Mouse (Mus musculus) thymus, adult 2 months (tissue): ENCODE results near the gene Lgals7. TPM values are rescaled to one million over a fixed set of nuclear protein-coding genes. Genes with fewer than 3 reads are reported as not detected.

Experiments used
- DNase-seq: peaks from one replicate; pipeline ENCODE4 v3.0.0; 2021
- H3K27ac ChIP-seq: fragments of 200-500 bp; 2 replicates; pipeline ENCODE4 v1.5.1; 2012; ENCODE audit warnings: low read length, control low read depth; ENCODE audit not compliant: control insufficient read depth, insufficient read depth
- H3K27me3 ChIP-seq: fragments of 200-500 bp; 2 replicates; pipeline ENCODE4 v1.6.1; 2012; ENCODE audit warnings: mild to moderate bottlenecking, low read length, moderate library complexity, mixed read lengths; ENCODE audit not compliant: control insufficient read depth, insufficient read depth
- H3K36me3 ChIP-seq: fragments of 200-500 bp; 2 replicates; pipeline ENCODE4 v1.6.1; 2012; ENCODE audit warnings: mild to moderate bottlenecking, low read length, moderate library complexity; ENCODE audit not compliant: control insufficient read depth, insufficient read depth
- H3K4me1 ChIP-seq: fragments of 200-500 bp; replicated peaks from 2 replicates; pipeline ENCODE4 v1.6.1; 2012; ENCODE audit warnings: low read length; ENCODE audit not compliant: control insufficient read depth, insufficient read depth
- H3K4me3 ChIP-seq: fragments of 200-500 bp; 2 replicates; pipeline ENCODE4 v1.5.1; 2012; ENCODE audit warnings: mild to moderate bottlenecking, low read length, control low read depth, moderate library complexity; ENCODE audit not compliant: control insufficient read depth, insufficient read depth
- CTCF ChIP-seq: fragments of 200-500 bp; IDR thresholded peaks from 2 replicates; pipeline ENCODE4 v1.5.1; 2012; ENCODE audit warnings: mild to moderate bottlenecking, control low read depth, low read length, moderate library complexity, borderline replicate concordance; ENCODE audit not compliant: control insufficient read depth, poor library complexity, insufficient read depth; ENCODE audit errors: extremely low read depth
- POLR2A ChIP-seq: fragments of 200-500 bp; IDR thresholded peaks from 2 replicates; pipeline ENCODE4 v1.6.1; 2012; ENCODE audit warnings: mild to moderate bottlenecking, low read length, control low read depth, moderate library complexity; ENCODE audit not compliant: control insufficient read depth, poor library complexity, insufficient read depth; ENCODE audit errors: extremely low read depth
- WGBS: fragments of 180-500 bp; shearing (Covaris S2); methylation state at CpG from one replicate; pipeline ENCODE4 v1.1.7; 2018; 5-methylcytosine and 5-hydroxymethylcytosine counted together
- polyA plus RNA-seq: library from polyadenylated mRNA; depleted of rRNA; stranded (reverse); fragments of >200 nt; gene quantifications from 2 replicates; pipeline ENCODE4 v1.2.3, GENCODE M21; 2012

Gene Lgals7
- polyA plus RNA-seq, 1 experiment, result 15.5 TPM

DNA sequence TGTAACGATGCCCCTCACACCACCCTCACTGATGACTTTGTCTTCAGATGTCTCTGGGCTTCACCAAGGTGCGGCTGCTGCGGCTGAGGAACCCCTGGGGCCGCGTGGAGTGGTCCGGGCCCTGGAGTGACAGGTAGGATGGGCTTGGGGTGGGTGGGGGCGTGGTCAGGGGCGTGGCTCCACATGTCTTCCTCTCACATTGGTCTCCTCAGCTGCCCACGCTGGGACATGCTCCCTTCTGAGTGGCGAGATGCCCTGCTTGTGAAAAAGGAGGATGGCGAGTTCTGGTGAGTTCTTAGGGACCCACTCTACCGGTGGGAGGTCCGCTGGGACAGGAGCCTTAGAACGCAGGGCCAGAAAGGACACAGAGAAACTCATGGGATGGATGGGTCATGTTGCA is 22.8 kb downstream of the Lgals7 start:
- WGBS, result 44% methylated on average over 14 of the region's 14 CpGs
- peaks cover 4% of the 10 kb centered on the region; the same call in 1 of the 2 replicates for H3K27me3 ChIP-seq
- peaks cover 15% of the 10 kb centered on the region; the same call in 1 of the 2 replicates for H3K4me1 ChIP-seq
- no peaks in the 10 kb centered on the region for H3K36me3 ChIP-seq
- no peak overlapping the region for H3K4me3 ChIP-seq
- no peak for DNase-seq
- no peak overlapping the region for H3K27ac ChIP-seq
- no peak for TF ChIP-seq POLR2A
- TF ChIP-seq CTCF, result no peak

DNA sequence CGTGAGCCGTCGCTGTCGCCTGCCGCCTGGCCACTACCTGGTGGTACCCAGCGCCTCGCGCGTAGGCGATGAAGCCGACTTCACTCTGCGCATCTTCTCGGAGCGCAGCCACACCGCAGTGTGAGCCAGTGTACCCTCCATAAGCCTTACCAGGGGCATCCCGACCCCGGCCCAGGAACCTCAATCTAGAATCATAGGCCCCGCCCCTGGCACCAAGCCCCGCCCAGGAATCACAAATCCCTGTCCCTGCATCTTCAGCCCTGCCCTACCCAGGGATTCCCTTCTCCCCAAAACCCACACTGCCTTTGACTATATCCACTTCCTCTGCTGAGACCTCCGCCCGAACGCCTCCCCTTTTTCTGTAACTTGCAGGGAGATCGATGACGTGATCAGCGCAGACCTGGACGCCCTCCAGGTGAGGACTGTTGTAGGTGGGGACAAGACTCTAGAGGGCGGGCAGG is 25.1 kb downstream of the Lgals7 start:
- peaks cover 11% of the 10 kb centered on the region; the same call in 1 of the 2 replicates for H3K4me1 ChIP-seq
- no peak for DNase-seq
- WGBS, result 15% methylated on average over 27 of the region's 27 CpGs
- H3K36me3 ChIP-seq, result peaks cover 4% of the 10 kb centered on the region; the same call in 1 of the 2 replicates
- H3K27ac ChIP-seq, result no peak overlapping the region
- peak overlapping the region; percentile 6; the same call in 1 of the 2 replicates for H3K4me3 ChIP-seq
- no peak for TF ChIP-seq CTCF
- TF ChIP-seq POLR2A, result no peak
- H3K27me3 ChIP-seq, result peaks cover 4% of the 10 kb centered on the region; the same call in 1 of the 2 replicates

DNA sequence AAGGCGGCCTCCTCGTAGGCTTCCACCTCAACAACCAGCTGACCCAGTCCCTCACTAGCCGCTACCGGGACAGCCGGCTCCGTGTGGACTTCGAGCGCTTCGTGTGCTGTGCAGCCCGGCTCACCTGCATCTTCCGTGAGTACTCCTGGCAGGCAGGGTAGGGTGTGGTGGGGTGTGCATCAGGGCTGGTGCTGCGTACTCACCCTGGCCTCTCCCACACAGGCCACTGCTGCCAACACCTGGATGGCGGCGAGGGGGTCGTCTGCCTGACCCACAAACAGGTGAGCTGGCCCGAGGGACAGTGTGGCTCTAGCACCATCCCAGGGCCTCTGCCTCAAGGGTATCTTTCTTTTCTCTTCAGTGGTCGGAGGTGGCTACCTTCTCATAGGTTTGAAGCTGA is 28.9 kb downstream of the Lgals7 start:
- no peak overlapping the region for H3K4me3 ChIP-seq
- peaks cover 11% of the 10 kb centered on the region; the same call in 1 of the 2 replicates for H3K4me1 ChIP-seq
- H3K27me3 ChIP-seq, result peaks cover 4% of the 10 kb centered on the region; the same call in 1 of the 2 replicates
- H3K36me3 ChIP-seq, result peaks cover 42% of the 10 kb centered on the region
- no peak overlapping the region for H3K27ac ChIP-seq
- TF ChIP-seq POLR2A (no peak), CTCF (no peak)
- 97% methylated on average over 17 of the region's 17 CpGs for WGBS
- DNase-seq, result no peak

DNA sequence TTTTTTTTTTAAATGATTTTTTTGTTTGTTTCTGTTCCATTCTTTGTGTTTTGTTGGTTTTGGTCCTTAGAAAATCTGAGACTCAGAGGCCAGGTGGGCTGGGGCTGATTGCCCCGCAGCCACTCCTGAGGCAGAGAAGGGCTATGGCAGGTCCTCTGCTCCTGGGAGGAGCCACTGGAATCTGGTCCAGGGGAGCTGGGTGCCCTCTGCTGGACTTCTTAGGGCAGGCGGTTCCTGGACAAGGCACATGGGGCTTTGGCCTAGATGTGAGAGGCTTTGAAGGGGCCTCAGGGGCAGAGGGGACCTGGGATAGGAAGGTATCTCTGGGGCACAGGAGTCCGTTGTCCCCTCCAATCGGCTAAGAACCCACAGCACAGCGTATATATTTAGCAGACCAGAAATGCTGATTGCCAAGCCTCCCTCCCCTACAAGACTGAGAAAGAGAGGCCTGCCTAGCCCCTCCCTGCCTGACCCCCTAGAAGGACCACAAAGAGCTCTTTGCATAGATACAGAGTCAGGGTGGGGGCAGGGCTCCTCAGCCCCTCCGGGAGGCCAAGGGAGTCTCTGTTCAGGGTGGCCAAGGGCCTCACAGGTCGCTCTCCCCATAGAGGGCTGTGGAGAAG is 30.1 kb downstream of the Lgals7 start:
- Histone ChIP-seq H3K27me3 (no peaks in the 10 kb centered on the region), H3K4me3 (no peak overlapping the region), H3K4me1 (peaks cover 7% of the 10 kb centered on the region; the same call in 1 of the 2 replicates), H3K36me3 (peaks cover 53% of the 10 kb centered on the region), H3K27ac (no peak overlapping the region)
- 89% methylated on average over 7 of the region's 7 CpGs for WGBS
- TF ChIP-seq CTCF, result no peak
- TF ChIP-seq POLR2A, result no peak
- peak; percentile 21 for DNase-seq

DNA sequence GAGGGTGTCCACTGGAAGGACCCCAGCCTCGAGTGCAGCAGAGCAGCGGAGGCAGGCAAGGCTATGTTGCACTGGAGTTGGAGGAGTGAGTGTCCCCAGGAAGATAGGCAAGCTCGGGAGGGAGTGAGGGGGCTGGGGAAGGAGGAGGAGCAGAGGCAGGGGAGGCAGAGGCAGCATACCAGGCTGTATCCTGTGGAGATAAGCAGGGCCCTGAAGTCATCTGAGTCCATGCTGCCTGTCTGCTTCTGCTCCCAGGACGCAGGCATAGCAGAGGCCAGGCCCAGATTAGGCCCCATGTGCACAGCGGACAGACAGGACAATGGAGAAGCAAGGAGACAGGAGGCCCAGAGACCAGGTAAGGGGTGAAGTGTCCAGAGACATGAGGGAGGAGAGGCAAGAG is 31.3 kb downstream of the Lgals7 start:
- Histone ChIP-seq H3K36me3 (peaks cover 64% of the 10 kb centered on the region), H3K4me1 (peaks cover 1% of the 10 kb centered on the region; the same call in 1 of the 2 replicates), H3K27ac (no peak overlapping the region), H3K27me3 (no peaks in the 10 kb centered on the region), H3K4me3 (no peak overlapping the region)
- TF ChIP-seq POLR2A (no peak), CTCF (no peak)
- no peak for DNase-seq
- WGBS, result 92% methylated on average over 5 of the region's 5 CpGs

DNA sequence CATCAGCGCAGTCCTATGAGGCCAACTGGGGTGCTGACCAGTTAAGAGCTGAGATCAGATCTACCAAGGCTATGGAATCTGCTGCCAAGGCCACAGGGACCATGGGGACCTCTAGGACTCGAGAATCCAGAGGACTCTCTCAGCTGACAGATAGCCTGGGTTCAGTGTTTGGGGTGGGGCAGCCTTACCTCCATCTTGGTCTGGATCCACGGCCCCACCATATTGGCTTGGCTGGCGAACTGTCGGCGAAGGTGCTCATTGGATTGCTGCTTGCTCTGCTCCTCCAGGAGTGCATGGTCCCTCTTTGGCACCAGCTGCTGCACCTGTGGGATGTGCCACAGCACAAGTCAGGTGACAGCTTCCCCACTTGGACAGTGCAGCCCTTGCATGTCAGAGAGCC is 34.0 kb downstream of the Lgals7 start:
- Histone ChIP-seq H3K36me3 (peaks cover 88% of the 10 kb centered on the region), H3K4me1 (no peaks in the 10 kb centered on the region), H3K27ac (no peak overlapping the region), H3K27me3 (no peaks in the 10 kb centered on the region), H3K4me3 (no peak overlapping the region)
- no peak for DNase-seq
- WGBS, result 96% methylated on average over 6 of the region's 6 CpGs
- no peak for TF ChIP-seq POLR2A
- TF ChIP-seq CTCF, result no peak
